Mouse (Mus musculus): Measurements from ENCODE around the gene Tigd2. TPM values are rescaled to one million over a fixed set of nuclear protein-coding genes. Genes with fewer than 3 reads are reported as not detected.
A peak's percentile ranks its signal among the peaks of the same experiment; 100 is the strongest.
"Not testable (repeated sequence)": the region's sequence is repeated elsewhere in the genome, so short reads cannot be mapped to it uniquely, and the experiment has no call there.

Tigd2 gene
- 12.0 and 12.2 TPM in 2 replicates for polyA plus RNA-seq (2015; fragmentation: Nextera tagmentation; extraction: Ambion mirVana)

DNA sequence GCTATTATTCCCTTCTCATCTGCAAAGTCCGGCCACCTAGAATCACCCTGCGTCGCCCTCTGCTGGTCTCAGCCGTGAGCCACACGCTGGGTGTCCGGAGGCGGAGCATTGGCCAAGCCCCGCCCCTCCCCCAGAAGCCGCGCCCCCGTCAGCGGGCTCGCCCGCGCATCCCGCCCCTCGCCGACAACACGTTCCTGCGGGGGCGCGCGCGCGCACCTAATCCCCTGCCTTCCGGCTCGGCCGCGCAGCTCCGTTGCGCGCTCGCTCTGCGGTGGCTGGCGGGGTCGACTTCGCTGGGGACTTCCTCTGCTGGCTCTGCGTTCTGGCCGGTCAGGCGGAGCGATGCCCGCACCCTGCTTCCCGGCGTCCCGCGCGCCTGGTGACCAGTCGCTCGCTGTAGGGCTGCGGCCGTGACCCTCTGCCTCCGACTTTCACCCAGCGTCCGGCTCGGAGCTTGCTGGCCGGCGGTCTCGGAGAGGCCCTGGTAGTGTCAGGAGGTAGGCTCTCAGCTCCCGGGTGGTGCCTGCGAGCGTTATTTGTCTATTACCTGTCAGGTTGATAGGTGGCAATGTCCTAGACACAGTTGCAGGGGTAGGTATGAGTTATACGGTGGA is at the start of gene Tigd2:
Gene Tigd2 (plus strand): TSS at position 186 of the 614 bp plus-strand sequence.
- Histone ChIP-seq H3K4me1 (no peaks in the 10 kb centered on the region), H3K4me3 (replicated peaks) (peak within 1 kb of the TSS; percentile 92), H3K36me3 (no peaks in the 10 kb centered on the region), H3K27me3 (replicated peaks) (no peaks in the 10 kb centered on the region), H3K27ac (peak within 1 kb of the TSS; percentile 91), H3K9ac (peak within 1 kb of the TSS; percentile 81), H3K4me2 (peak within 1 kb of the TSS; percentile 64), H3K9me3 (no peaks in the 10 kb centered on the region)
- WGBS: under 1% methylated on average over 62 of the region's 62 CpGs
- ATAC-seq (ENCODE audit: insufficient read depth, low FRiP score, low read depth): peak; percentile 97

DNA sequence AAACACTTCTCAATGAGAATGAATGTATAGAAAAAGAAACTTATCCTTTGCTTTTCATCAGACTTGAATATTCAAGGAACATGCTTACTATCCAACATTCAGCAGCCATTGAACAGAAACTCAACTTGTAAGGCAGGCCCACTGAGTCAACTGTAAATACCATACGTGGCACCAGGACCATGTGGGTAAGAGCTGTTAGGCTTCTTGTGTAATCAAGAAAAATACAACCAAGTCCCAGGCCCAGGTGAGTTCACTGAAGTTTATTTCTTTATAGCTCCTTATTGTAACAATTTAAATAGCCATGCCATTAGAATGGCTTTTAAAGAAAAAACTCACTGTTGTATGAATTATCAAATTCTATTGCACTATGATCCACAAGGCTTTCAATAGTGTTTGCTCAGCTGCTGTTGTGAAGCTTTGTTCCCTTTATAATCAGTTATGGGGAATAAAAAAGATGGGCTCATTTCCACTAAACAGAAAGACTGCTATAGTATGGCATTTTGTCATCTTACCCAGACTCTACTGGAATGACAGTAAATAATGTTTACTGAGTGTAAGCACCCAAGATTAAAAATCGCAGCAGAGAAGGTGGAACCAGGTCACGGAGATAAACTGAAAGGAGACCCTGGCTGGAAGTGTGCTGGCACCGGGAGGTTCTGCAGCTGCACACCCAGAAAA is 46.7 kb upstream of the Tigd2 start:
- 64% methylated on average over 4 of the region's 4 CpGs for WGBS
- Histone ChIP-seq H3K4me1 (no peaks in the 10 kb centered on the region), H3K27me3 (replicated peaks) (no peaks in the 10 kb centered on the region), H3K9me3 (no peaks in the 10 kb centered on the region), H3K4me2 (no peak overlapping the region), H3K4me3 (replicated peaks) (no peak overlapping the region), H3K36me3 (no peaks in the 10 kb centered on the region), H3K27ac (no peak overlapping the region), H3K9ac (no peak overlapping the region)
- ATAC-seq (ENCODE audit: insufficient read depth, low FRiP score, low read depth): no peak

DNA sequence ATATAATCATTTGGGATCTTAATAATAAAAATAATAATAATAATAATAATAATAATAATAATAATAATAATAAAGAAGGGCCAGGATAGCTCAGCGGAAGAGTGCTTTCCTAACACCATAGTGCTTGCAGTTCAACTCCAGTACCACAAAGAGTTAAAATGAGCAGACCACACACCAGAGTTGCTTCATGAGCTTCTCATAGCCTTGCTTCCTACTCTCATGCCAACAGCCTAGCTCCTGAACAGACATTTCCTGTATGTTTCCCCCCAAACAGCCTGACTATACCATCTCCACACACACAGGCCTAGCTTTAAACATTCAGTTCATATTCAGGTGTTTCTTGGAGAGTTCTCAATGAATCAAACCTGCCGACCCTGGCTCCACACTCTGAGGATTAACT is 45.8 kb upstream of the Tigd2 start:
- no peak overlapping the region for H3K27ac ChIP-seq
- H3K4me2 ChIP-seq: no peak overlapping the region
- H3K36me3 ChIP-seq: no peaks in the 10 kb centered on the region
- ATAC-seq (ENCODE audit: insufficient read depth, low FRiP score, low read depth): no peak
- no peaks in the 10 kb centered on the region for H3K9me3 ChIP-seq
- no peaks in the 10 kb centered on the region for H3K4me1 ChIP-seq
- 70% methylated on average over 2 of the region's 2 CpGs for WGBS
- no peaks in the 10 kb centered on the region for H3K27me3 ChIP-seq (replicated peaks)
- no peak overlapping the region for H3K9ac ChIP-seq
- no peak overlapping the region for H3K4me3 ChIP-seq (replicated peaks)

DNA sequence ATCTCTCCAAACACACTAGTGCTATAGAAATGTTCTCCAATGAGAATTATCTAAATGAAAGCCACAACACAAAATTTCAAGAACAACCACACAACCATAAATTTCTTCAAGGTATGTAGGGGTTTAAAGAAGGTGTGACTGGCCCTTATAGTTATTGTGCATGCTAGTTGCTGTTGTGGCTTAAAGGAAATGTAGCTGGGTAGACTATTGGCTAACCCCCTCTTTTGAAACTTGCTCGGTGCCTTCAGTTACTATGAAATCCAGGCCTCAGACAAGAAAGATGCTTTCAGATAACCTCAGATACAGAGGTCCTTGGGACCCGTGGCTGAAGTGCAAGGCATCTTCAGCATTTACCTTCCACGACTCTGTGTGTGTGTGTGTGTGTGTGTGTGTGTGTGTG is 45.3 kb upstream of the Tigd2 start:
- 61% methylated on average over 3 of the region's 3 CpGs for WGBS

DNA sequence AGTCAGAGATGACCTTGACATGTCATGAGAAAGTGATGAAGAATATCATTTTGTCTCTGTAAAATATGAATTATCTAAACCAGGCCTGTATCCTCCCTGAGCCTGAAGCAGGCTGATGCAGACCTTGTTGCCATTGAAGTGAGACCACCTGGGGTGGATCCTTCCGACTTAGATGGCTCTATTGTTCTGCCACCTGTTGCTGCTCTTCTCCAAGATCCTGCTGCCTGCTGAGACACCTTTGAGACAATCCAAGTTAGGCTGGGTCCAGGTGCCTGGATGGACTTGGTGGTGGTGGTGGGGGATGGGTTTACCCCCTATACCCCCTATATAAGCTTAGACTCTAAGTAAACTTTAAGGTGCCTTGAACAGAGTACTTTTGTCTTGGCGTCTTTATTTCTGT is 39.7 kb upstream of the Tigd2 start:
- Histone ChIP-seq H3K4me3 (replicated peaks) (no peak overlapping the region), H3K27ac (no peak overlapping the region), H3K27me3 (replicated peaks) (no peaks in the 10 kb centered on the region), H3K9ac (no peak overlapping the region), H3K4me1 (no peaks in the 10 kb centered on the region), H3K4me2 (no peak overlapping the region), H3K9me3 (no peaks in the 10 kb centered on the region), H3K36me3 (no peaks in the 10 kb centered on the region)
- 32% methylated on average over 2 of the region's 2 CpGs for WGBS
- no peak for ATAC-seq (ENCODE audit: insufficient read depth, low FRiP score, low read depth)

More for the DNA sequence above, 45.3 kb upstream of the Tigd2 start:
- no peak overlapping the region for H3K4me2 ChIP-seq
- no peaks in the 10 kb centered on the region for H3K4me1 ChIP-seq
- no peak overlapping the region for H3K9ac ChIP-seq
- H3K27me3 ChIP-seq (replicated peaks): no peaks in the 10 kb centered on the region
- no peak overlapping the region for H3K4me3 ChIP-seq (replicated peaks)
- no peak for ATAC-seq (ENCODE audit: insufficient read depth, low FRiP score, low read depth)
- no peaks in the 10 kb centered on the region for H3K36me3 ChIP-seq
- H3K9me3 ChIP-seq: no peaks in the 10 kb centered on the region
- H3K27ac ChIP-seq: no peak overlapping the region

DNA sequence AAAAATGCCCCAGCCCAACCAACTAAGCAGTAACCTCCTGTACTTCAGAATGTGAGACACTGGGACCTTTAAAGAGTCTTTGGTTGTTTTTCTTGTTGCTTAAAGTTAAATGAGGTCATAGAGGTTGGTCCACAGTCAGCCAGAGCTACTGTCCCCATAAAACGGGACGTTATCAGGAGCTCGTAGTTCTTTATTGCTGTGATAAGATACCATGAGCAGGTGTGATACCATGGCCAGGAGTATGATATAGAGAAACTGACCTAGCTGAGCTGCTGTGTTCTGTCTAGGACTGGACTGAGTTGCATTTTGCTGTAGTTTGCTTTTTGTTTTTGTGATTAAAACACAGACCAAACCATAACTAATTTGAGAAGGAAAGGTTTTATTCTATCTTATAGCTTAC is 37.4 kb upstream of the Tigd2 start:
- H3K4me2 ChIP-seq: no peak overlapping the region
- H3K9ac ChIP-seq: no peak overlapping the region
- no peaks in the 10 kb centered on the region for H3K4me1 ChIP-seq
- no peaks in the 10 kb centered on the region for H3K27me3 ChIP-seq (replicated peaks)
- no peak overlapping the region for H3K4me3 ChIP-seq (replicated peaks)
- WGBS: 52% methylated on average over 3 of the region's 3 CpGs
- no peaks in the 10 kb centered on the region for H3K36me3 ChIP-seq
- no peak overlapping the region for H3K27ac ChIP-seq
- no peaks in the 10 kb centered on the region for H3K9me3 ChIP-seq
- no peak for ATAC-seq (ENCODE audit: insufficient read depth, low FRiP score, low read depth)

DNA sequence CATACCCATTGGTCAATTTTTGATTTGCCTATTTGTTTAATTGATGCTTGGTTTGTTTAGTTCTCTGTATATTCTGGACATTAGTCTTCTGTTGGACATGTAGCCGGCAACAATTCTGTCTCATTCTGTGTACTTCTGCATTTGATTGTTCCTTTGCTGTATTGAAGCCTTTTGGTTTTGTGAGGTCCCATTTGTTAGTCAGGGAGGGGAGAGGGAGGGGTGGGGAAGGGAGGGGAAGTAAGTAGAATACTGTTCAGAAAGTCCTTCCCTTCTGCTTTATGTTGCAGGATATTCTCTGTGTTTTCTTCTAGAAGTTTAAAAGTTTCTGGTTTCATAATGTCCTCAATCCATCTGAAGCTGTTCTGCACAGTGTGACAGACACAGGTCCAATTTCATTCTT is 34.7 kb upstream of the Tigd2 start:
- Histone ChIP-seq H3K9ac (no peak overlapping the region), H3K4me3 (replicated peaks) (no peak overlapping the region), H3K27me3 (replicated peaks) (no peaks in the 10 kb centered on the region), H3K36me3 (no peaks in the 10 kb centered on the region), H3K9me3 (no peaks in the 10 kb centered on the region), H3K4me1 (no peaks in the 10 kb centered on the region), H3K27ac (no peak overlapping the region), H3K4me2 (no peak overlapping the region)
- no peak for ATAC-seq (ENCODE audit: insufficient read depth, low FRiP score, low read depth)
- 76% methylated on average over 1 of the region's 1 CpGs for WGBS

DNA sequence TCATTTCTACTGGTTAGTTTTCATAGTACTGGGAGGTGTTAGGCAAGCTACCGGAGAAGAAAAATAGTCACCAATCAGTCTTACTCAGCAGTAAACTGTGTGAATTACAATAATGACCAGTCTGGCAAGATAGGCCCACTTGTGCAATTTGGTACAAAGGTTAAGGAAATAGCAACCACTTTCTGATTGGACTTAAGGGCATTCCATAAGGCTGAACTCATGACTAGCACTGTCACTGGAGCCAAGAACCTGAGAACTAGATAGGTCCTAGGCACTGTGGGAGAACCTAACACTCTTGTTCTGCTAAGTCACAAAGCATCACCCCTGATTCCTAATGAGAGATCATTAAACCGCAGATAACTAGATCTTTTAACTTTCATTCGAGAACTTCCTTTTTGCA is 30.6 kb upstream of the Tigd2 start:
- Histone ChIP-seq H3K9ac (no peak overlapping the region), H3K27ac (no peak overlapping the region), H3K27me3 (replicated peaks) (no peaks in the 10 kb centered on the region), H3K4me2 (no peak overlapping the region), H3K4me1 (no peaks in the 10 kb centered on the region), H3K4me3 (replicated peaks) (no peak overlapping the region), H3K9me3 (no peaks in the 10 kb centered on the region), H3K36me3 (no peaks in the 10 kb centered on the region)
- WGBS: 87% methylated on average over 3 of the region's 3 CpGs
- ATAC-seq (ENCODE audit: insufficient read depth, low FRiP score, low read depth): no peak

DNA sequence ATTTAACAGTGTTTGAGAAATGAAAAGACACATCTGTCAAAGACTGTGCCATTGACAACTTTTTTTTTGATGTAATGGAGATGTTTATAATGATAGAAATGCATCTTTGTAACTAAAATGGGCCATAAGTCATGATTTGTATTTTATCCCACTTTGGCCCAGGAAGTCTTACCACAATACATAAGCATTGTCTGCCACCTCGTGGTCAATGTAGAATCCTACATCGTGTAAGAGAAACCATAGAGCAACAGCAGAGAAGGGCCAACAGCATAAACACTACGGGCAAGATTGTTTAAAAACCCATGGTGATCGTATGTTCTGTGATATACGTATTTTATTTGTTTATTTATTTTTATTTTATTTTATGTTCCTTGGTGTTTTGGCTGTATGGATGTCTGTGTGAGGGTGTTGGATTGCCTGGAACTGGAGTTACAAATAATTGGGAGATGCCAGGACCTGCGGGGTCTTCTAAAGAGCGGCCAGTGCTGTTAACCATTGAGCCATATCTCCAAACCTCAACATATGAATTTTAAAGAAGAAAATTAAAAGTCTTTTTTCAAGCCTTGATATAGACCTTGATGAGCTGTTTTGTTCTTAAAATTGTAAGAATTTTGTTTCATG is 28.2 kb upstream of the Tigd2 start:
- WGBS: 34% methylated on average over 7 of the region's 7 CpGs
- Histone ChIP-seq H3K9me3 (no peaks in the 10 kb centered on the region), H3K27me3 (replicated peaks) (no peaks in the 10 kb centered on the region), H3K4me2 (no peak overlapping the region), H3K4me3 (replicated peaks) (no peak overlapping the region), H3K27ac (no peak overlapping the region), H3K4me1 (no peaks in the 10 kb centered on the region), H3K36me3 (no peaks in the 10 kb centered on the region), H3K9ac (no peak overlapping the region)
- peak; percentile 63; the same call in 1 of the 2 replicates for ATAC-seq (ENCODE audit: insufficient read depth, low FRiP score, low read depth)

DNA sequence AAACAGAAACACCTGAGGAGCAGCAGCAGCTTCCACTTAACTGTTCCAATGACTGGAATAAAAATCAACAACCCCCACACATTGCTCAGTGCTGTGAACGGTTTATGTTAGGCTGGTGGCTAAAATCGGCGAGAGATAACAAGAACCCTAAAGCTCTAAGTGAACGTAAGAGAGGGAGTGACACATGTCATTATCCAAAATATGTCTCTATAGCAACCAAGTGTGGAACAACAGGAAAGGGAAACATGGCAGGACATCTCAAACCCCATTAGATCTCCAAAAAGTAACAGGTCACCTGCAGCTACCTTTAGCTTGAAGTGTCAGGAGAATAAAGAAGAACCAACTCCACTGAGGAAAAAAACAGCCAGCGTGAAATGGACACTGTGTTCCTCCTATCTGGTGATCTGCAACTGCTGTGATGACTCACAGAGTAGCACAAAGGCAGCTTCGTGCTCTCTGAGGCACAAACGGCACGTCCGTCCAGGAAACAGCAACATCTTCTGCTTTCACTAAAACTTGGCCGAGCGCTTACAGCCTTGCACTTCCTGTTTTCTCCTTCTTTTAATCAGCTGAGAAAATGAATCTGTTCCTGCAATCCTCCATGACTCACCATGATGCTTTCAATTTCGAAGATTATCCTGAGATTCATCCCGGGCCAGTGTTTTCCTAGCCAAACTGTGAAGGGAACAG is 23.5 kb upstream of the Tigd2 start:
- Histone ChIP-seq H3K36me3 (no peaks in the 10 kb centered on the region), H3K27ac (no peak overlapping the region), H3K9ac (no peak overlapping the region), H3K4me2 (no peak overlapping the region), H3K9me3 (no peaks in the 10 kb centered on the region), H3K4me3 (replicated peaks) (no peak overlapping the region), H3K27me3 (replicated peaks) (no peaks in the 10 kb centered on the region), H3K4me1 (no peaks in the 10 kb centered on the region)
- 45% methylated on average over 13 of the region's 13 CpGs for WGBS
- ATAC-seq (ENCODE audit: insufficient read depth, low FRiP score, low read depth): no peak

DNA sequence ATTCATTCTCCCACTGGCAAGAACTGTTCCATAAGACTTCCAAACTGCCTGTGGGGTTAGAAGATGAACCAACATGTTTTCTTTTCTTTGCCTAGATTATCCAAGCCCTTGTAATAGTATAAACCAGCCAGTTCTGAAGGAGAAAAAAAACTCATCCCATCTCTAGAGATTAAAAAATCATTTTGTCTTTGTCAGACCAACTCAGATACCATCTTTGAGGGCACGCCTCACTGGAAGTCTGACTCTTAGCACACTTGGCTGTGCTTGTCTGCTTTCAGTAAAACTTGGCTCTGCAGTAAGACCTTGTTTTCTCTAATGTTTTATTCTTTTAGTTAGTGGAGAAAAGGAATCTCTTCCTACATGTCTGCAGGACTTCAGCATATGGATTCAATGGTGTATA is 18.7 kb upstream of the Tigd2 start:
- Histone ChIP-seq H3K4me2 (no peak overlapping the region), H3K4me3 (replicated peaks) (no peak overlapping the region), H3K9me3 (no peaks in the 10 kb centered on the region), H3K36me3 (no peaks in the 10 kb centered on the region), H3K9ac (no peak overlapping the region), H3K4me1 (no peaks in the 10 kb centered on the region), H3K27me3 (replicated peaks) (no peaks in the 10 kb centered on the region), H3K27ac (no peak overlapping the region)
- ATAC-seq (ENCODE audit: insufficient read depth, low FRiP score, low read depth): no peak
- 73% methylated on average over 1 of the region's 1 CpGs for WGBS

DNA sequence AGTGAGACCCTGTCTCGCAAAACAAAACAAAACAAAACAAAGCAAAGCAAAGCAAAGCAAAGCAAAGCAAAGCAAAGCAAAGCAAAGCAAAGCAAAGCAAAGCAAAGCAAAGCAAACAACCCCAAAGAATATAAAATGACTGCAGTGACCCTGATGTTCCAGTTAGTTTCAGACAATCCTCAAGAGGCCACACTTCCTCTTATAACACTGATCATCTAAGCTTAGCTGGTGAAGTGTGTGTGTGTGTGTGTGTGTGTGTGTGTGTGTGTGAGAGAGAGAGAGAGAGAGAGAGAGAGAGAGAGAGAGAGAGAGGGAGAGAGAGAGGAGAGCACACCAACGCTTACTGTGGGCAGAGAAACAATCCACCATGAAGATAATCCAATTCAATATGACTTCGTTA is 14.2 kb upstream of the Tigd2 start:
- not testable (repeated sequence) for H3K4me2 ChIP-seq; H3K36me3 ChIP-seq; H3K4me1 ChIP-seq; ATAC-seq (ENCODE audit: insufficient read depth, low FRiP score, low read depth); H3K9ac ChIP-seq; H3K4me3 ChIP-seq (replicated peaks); H3K9me3 ChIP-seq; H3K27ac ChIP-seq; H3K27me3 ChIP-seq (replicated peaks)
- WGBS: 86% methylated on average over 3 of the region's 3 CpGs
